Mouse (Mus musculus) myocyte (in vitro differentiated cells): ENCODE measurements around the gene Capn9. TPM values are rescaled to one million over a fixed set of nuclear protein-coding genes. Genes with fewer than 3 reads are reported as not detected.

Source experiments
- H3K27me3 ChIP-seq: one replicate; pipeline ENCODE4 v1.6.1; 2011; ENCODE audit not compliant: control insufficient read depth, insufficient read depth, insufficient read length
- H3K36me3 ChIP-seq: one replicate; pipeline ENCODE4 v1.6.1; 2011; ENCODE audit not compliant: control insufficient read depth, insufficient read depth
- H3K4me2 ChIP-seq: one replicate; pipeline ENCODE4 v1.6.1; 2011; ENCODE audit warnings: low read depth, control low read depth
- H3K4me3 ChIP-seq: one replicate; pipeline ENCODE4 v1.5.1; 2011; ENCODE audit warnings: mild to moderate bottlenecking, control low read depth, moderate library complexity
- H3K79me2 ChIP-seq: one replicate; pipeline ENCODE4 v1.6.1; 2011; ENCODE audit not compliant: control insufficient read depth, insufficient read depth
- H3ac ChIP-seq: one replicate; pipeline ENCODE4 v1.6.1; 2011; ENCODE audit not compliant: control insufficient read depth, insufficient read length
- CEBPB ChIP-seq: IDR thresholded peaks from 2 replicates; pipeline ENCODE4 v1.6.1; 2011; ENCODE audit warnings: mild to moderate bottlenecking, moderate library complexity; ENCODE audit not compliant: poor library complexity, insufficient read depth, severe bottlenecking
- E2F4 ChIP-seq: IDR thresholded peaks from one replicate; pipeline ENCODE4 v1.6.1; 2011; ENCODE audit warnings: mild to moderate bottlenecking, control low read depth, moderate library complexity; ENCODE audit not compliant: insufficient read depth
- MAX ChIP-seq: IDR thresholded peaks from one replicate; pipeline ENCODE4 v1.6.1; 2011; ENCODE audit warnings: low read depth, mild to moderate bottlenecking, control low read depth
- MYOD1 ChIP-seq, 3 experiments: IDR thresholded peaks; one replicate each; pipeline ENCODE4 v1.6.1; 2011; ENCODE audit warnings: control low read depth in 2 of 3, low read depth in 2 of 3, mild to moderate bottlenecking in 2 of 3, moderate library complexity in 1 of 3; ENCODE audit not compliant: insufficient read length in 2 of 3, control insufficient read depth in 1 of 3
- MYOG ChIP-seq, 3 experiments: IDR thresholded peaks; one replicate each; pipeline ENCODE4 v1.6.1; 2011; ENCODE audit warnings: control low read depth in 2 of 3, low read depth in 2 of 3, mild to moderate bottlenecking in 2 of 3; ENCODE audit not compliant: insufficient read length in 2 of 3, control insufficient read depth in 1 of 3, insufficient read depth in 1 of 3
- POLR2A ChIP-seq: IDR thresholded peaks from one replicate; pipeline ENCODE4 v1.6.1; 2011; ENCODE audit warnings: low read depth, mild to moderate bottlenecking, control low read depth, moderate library complexity; ENCODE audit not compliant: insufficient read length
- POLR2AphosphoS2 ChIP-seq: IDR thresholded peaks from one replicate; pipeline ENCODE4 v1.6.1; 2011; ENCODE audit warnings: low read depth, control low read depth; ENCODE audit not compliant: insufficient read length
- REST ChIP-seq: IDR thresholded peaks from one replicate; pipeline ENCODE4 v1.6.1; 2011; ENCODE audit warnings: mild to moderate bottlenecking, control low read depth, moderate library complexity; ENCODE audit not compliant: insufficient read depth, insufficient read length
- SRF ChIP-seq: IDR thresholded peaks from one replicate; pipeline ENCODE4 v1.6.1; 2011; ENCODE audit warnings: low read depth; ENCODE audit not compliant: control insufficient read depth, insufficient read length
- TCF12 ChIP-seq: IDR thresholded peaks from one replicate; pipeline ENCODE4 v1.6.1; 2011; ENCODE audit warnings: mild to moderate bottlenecking, control low read depth; ENCODE audit not compliant: poor library complexity, insufficient read depth, severe bottlenecking
- TCF3 ChIP-seq: IDR thresholded peaks from one replicate; pipeline ENCODE4 v1.6.1; 2011; ENCODE audit warnings: low read depth, control low read depth; ENCODE audit not compliant: insufficient read length
- USF1 ChIP-seq: IDR thresholded peaks from one replicate; pipeline ENCODE4 v1.6.1; 2011; ENCODE audit warnings: low read depth, mild to moderate bottlenecking, control low read depth, moderate library complexity
- polyA plus RNA-seq: library from polyadenylated mRNA; unstranded; fragments of >200 nt; fragmentation: generic; extraction: Trizol; gene quantifications from one replicate; pipeline ENCODE4 v1.2.1, GENCODE M21; 2012; ENCODE audit warnings: missing spikeins

Gene Capn9
- polyA plus RNA-seq: 0.04 TPM

- H3K27me3 ChIP-seq: peaks cover 28% of the 10 kb centered on the region
- no peaks in the 10 kb centered on the region for H3K79me2 ChIP-seq
- no peak within 1 kb of the TSS for H3K4me3 ChIP-seq
- no peak within 1 kb of the TSS for H3K4me2 ChIP-seq
- no peaks in the 10 kb centered on the region for H3K36me3 ChIP-seq
- TF ChIP-seq TCF12 (no peak), USF1 (no peak), TCF3 (no peak), REST (no peak)
- H3ac ChIP-seq: no peak within 1 kb of the TSS
Measured at GRCm38 (mm10) chr8:124575811-124576210, at the start of gene Capn9. Gene Capn9, plus strand, starts transcription at chr8:124576111.

GRCm38 (mm10) chr8:124526261-124526660 lies 49.6 kb upstream of the Capn9 start:
- Histone ChIP-seq H3K79me2 (peaks cover 20% of the 10 kb centered on the region), H3K4me2 (no peak overlapping the region), H3K36me3 (peaks cover 7% of the 10 kb centered on the region), H3K4me3 (no peak overlapping the region), H3K27me3 (no peaks in the 10 kb centered on the region), H3ac (no peak overlapping the region)
- TF ChIP-seq REST (no peak), E2F4 (no peak), SRF (no peak), MAX (no peak), MYOD1 (IDR thresholded peaks at IDR 0.05; ENCODE audit: control insufficient read depth in 1 of 3, insufficient read length in 2 of 3, low read depth in 2 of 3) (no peak), MYOG (IDR thresholded peaks at IDR 0.05; ENCODE audit: control insufficient read depth in 1 of 3, insufficient read depth in 1 of 3, insufficient read length in 2 of 3, low read depth in 2 of 3) (no peak), TCF3 (no peak)

- no peak for TF ChIP-seq TCF12
- peak in 1 of 3 experiments; percentile 4 for TF ChIP-seq MYOG (IDR thresholded peaks at IDR 0.05; ENCODE audit: control insufficient read depth in 1 of 3, insufficient read depth in 1 of 3, insufficient read length in 2 of 3, low read depth in 2 of 3)
- Histone ChIP-seq H3K4me2 (no peak overlapping the region), H3ac (no peak overlapping the region), H3K36me3 (peaks cover 20% of the 10 kb centered on the region), H3K79me2 (no peaks in the 10 kb centered on the region), H3K27me3 (no peaks in the 10 kb centered on the region), H3K4me3 (no peak overlapping the region)
Measured at GRCm38 (mm10) chr8:124530076-124530475, 45.8 kb upstream of the Capn9 start.

- H3ac ChIP-seq: no peak overlapping the region
- H3K4me3 ChIP-seq: no peak overlapping the region
- TF ChIP-seq CEBPB (no peak), E2F4 (no peak), TCF12 (no peak), REST (no peak), POLR2A (no peak), POLR2AphosphoS2 (no peak), MAX (no peak), SRF (no peak), MYOD1 (IDR thresholded peaks at IDR 0.05; ENCODE audit: control insufficient read depth in 1 of 3, insufficient read length in 2 of 3, low read depth in 2 of 3) (no peak), MYOG (IDR thresholded peaks at IDR 0.05; ENCODE audit: control insufficient read depth in 1 of 3, insufficient read depth in 1 of 3, insufficient read length in 2 of 3, low read depth in 2 of 3) (no peak), USF1 (no peak), TCF3 (no peak)
- no peaks in the 10 kb centered on the region for H3K27me3 ChIP-seq
- H3K79me2 ChIP-seq: no peaks in the 10 kb centered on the region
- no peak overlapping the region for H3K4me2 ChIP-seq
- H3K36me3 ChIP-seq: peaks cover 20% of the 10 kb centered on the region
Measured at GRCm38 (mm10) chr8:124530556-124530955, 45.4 kb upstream of the Capn9 start.

GRCm38 (mm10) chr8:124530996-124531395 lies 44.9 kb upstream of the Capn9 start:
- H3K4me3 ChIP-seq: no peak overlapping the region
- no peaks in the 10 kb centered on the region for H3K79me2 ChIP-seq
- no peak overlapping the region for H3ac ChIP-seq
- H3K27me3 ChIP-seq: no peaks in the 10 kb centered on the region
- no peak overlapping the region for H3K4me2 ChIP-seq
- TF ChIP-seq MAX: no peak
- TF ChIP-seq MYOD1 (IDR thresholded peaks at IDR 0.05; ENCODE audit: control insufficient read depth in 1 of 3, insufficient read length in 2 of 3, low read depth in 2 of 3): no peak
- no peak for TF ChIP-seq USF1
- no peak for TF ChIP-seq E2F4
- TF ChIP-seq MYOG (IDR thresholded peaks at IDR 0.05; ENCODE audit: control insufficient read depth in 1 of 3, insufficient read depth in 1 of 3, insufficient read length in 2 of 3, low read depth in 2 of 3): no peak
- no peak for TF ChIP-seq TCF12
- no peak for TF ChIP-seq CEBPB
- TF ChIP-seq REST: no peak
- no peak for TF ChIP-seq TCF3
- TF ChIP-seq POLR2A: no peak
- no peak for TF ChIP-seq SRF
- no peak for TF ChIP-seq POLR2AphosphoS2
- H3K36me3 ChIP-seq: peaks cover 20% of the 10 kb centered on the region
